Comparison of ENCODE assay signal across 10 mouse cellular contexts in the genomic region with DNA sequence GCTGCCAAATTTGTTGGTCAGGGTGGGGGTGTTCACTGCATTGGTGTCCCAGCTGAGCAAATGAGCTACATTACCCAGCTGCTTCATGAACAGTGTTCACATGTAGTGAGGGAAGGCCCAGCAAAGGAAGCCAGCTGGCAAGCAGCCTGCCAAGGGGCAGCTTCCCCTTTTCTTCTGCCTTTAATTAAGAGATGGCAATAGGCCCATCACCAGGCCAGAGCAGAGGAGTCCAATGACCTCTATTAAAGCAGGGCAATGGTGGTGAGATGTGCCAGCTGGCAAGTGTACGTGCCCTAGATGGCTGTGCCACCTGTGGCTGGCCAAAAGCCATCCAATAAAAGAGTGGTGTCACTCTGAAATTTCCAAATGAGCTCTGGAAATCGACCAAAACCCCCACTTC.
DNase-seq lines count a peak whose midpoint lies in the region; ATAC-seq and TF ChIP-seq lines count a peak whose summit lies in the region.
"Had no signal": no experiment of that assay in that cellular context is flagged by ENCODE, and none has a peak within 500 bp of the region (broad histone marks: within the 10 kb centered on the region; RNA-seq: fewer than 3 reads in every experiment).

No protein-coding gene starts in this region.

- no peak overlapping the region for H3K27ac ChIP-seq in midbrain, embryonic 13.5 days
- no peak overlapping the region for H3K27ac ChIP-seq in midbrain, embryonic 10.5 days (replicated peaks)
- H3K27ac ChIP-seq in thymus, adult 2 months (ENCODE audit: control insufficient read depth, insufficient read depth, low read length): no peak overlapping the region
- H3K27ac ChIP-seq in heart, embryonic 11.5 days (ENCODE audit: low read depth, low read length): no peak overlapping the region
- H3K27ac ChIP-seq: heart, embryonic 15.5 days; neural tube, embryonic 12.5 days had no signal

- ATAC-seq in midbrain, embryonic 13.5 days: peak; percentile 92
- peak; percentile 45 to 53; a peak in 3 of 4 replicates for ATAC-seq in hematopoietic stem cell, adult 5-6 weeks (replicated peaks in 1 of 2; ENCODE audit: insufficient read depth in 1 of 2, low FRiP score in 2 of 2, low TSS enrichment in 1 of 2, low read depth in 1 of 2, poor library complexity in 2 of 2, severe bottlenecking in 2 of 2)
- ATAC-seq in activated CD4-positive, CD25-positive, alpha-beta regulatory T cell, adult 4 months: no peak
- no peak for ATAC-seq in heart, embryonic 11.5 days (replicated peaks; ENCODE audit: insufficient number of reproducible peaks, low FRiP score, low TSS enrichment)

- H3K9ac ChIP-seq in midbrain, embryonic 13.5 days (replicated peaks): no peak overlapping the region
- no peak overlapping the region for H3K9ac ChIP-seq in heart, embryonic 11.5 days (ENCODE audit: low read depth, low read length)
- H3K9ac ChIP-seq: heart, embryonic 15.5 days; neural tube, embryonic 12.5 days had no signal

- TF ChIP-seq CTCF in thymus, adult 2 months (IDR thresholded peaks at IDR 0.05; ENCODE audit: borderline replicate concordance, control insufficient read depth, extremely low read depth, insufficient read depth, low read length, poor library complexity): no peak

- TF ChIP-seq POLR2A in thymus, adult 2 months (IDR thresholded peaks at IDR 0.05; ENCODE audit: control insufficient read depth, extremely low read depth, insufficient read depth, low read length, poor library complexity): no peak

- H3K4me2 ChIP-seq in midbrain, embryonic 13.5 days (replicated peaks): no peak overlapping the region
- H3K4me2 ChIP-seq in heart, embryonic 11.5 days: no peak overlapping the region
- H3K4me2 ChIP-seq: heart, embryonic 15.5 days; neural tube, embryonic 12.5 days had no signal

- 53% methylated on average over 2 of the region's 2 CpGs for WGBS in midbrain, embryonic 13.5 days
- 82% methylated on average over 2 of the region's 2 CpGs for WGBS in midbrain, embryonic 10.5 days
- 64% methylated on average over 2 of the region's 2 CpGs for WGBS in thymus, adult 2 months
- WGBS in heart, embryonic 11.5 days (ENCODE audit: insufficient replicate concordance): 58% methylated on average over 2 of the region's 2 CpGs

- H3K27me3 ChIP-seq in midbrain, embryonic 13.5 days: no peaks in the 10 kb centered on the region
- H3K27me3 ChIP-seq in midbrain, embryonic 10.5 days (ENCODE audit: low read depth, poor library complexity, severe bottlenecking): no peaks in the 10 kb centered on the region
- H3K27me3 ChIP-seq in thymus, adult 2 months (ENCODE audit: control insufficient read depth, insufficient read depth, low read length): no peaks in the 10 kb centered on the region
- H3K27me3 ChIP-seq in heart, embryonic 11.5 days (ENCODE audit: control insufficient read depth, insufficient read depth, low read length): no peaks in the 10 kb centered on the region
- H3K27me3 ChIP-seq: heart, embryonic 15.5 days; neural tube, embryonic 12.5 days had no signal

- no peak overlapping the region for H3K4me3 ChIP-seq in midbrain, embryonic 13.5 days (replicated peaks)
- H3K4me3 ChIP-seq in midbrain, embryonic 10.5 days: no peak overlapping the region
- no peak overlapping the region for H3K4me3 ChIP-seq in thymus, adult 2 months (ENCODE audit: control insufficient read depth, insufficient read depth, low read length)
- no peak overlapping the region for H3K4me3 ChIP-seq in heart, embryonic 11.5 days (ENCODE audit: low read depth, low read length)
- H3K4me3 ChIP-seq: heart, embryonic 15.5 days; neural tube, embryonic 12.5 days had no signal

- H3K36me3 ChIP-seq in midbrain, embryonic 13.5 days: no peaks in the 10 kb centered on the region
- no peaks in the 10 kb centered on the region for H3K36me3 ChIP-seq in midbrain, embryonic 10.5 days
- no peaks in the 10 kb centered on the region for H3K36me3 ChIP-seq in thymus, adult 2 months (ENCODE audit: control insufficient read depth, insufficient read depth, low read length)
- no peaks in the 10 kb centered on the region for H3K36me3 ChIP-seq in heart, embryonic 11.5 days (ENCODE audit: control insufficient read depth, insufficient read depth, low read length)
- H3K36me3 ChIP-seq: heart, embryonic 15.5 days; neural tube, embryonic 12.5 days had no signal

- intact Hi-C loops in left cerebral cortex, postnatal 14 days (cut with DNase I): no loop called here

- DNase-seq in midbrain, embryonic 10.5 days (ENCODE audit: low spot score): no peak
- peak; percentile 41 to 49 for DNase-seq in left cerebral cortex, postnatal 14 days (ENCODE audit: low spot score in 2 of 2)
- no peak for DNase-seq in thymus, adult 2 months
- DNase-seq: lung, adult 2 months had no signal

- no peaks in the 10 kb centered on the region for H3K9me3 ChIP-seq in midbrain, embryonic 13.5 days
- H3K9me3 ChIP-seq in midbrain, embryonic 10.5 days (replicated peaks): no peaks in the 10 kb centered on the region
- no peaks in the 10 kb centered on the region for H3K9me3 ChIP-seq in heart, embryonic 11.5 days (replicated peaks; ENCODE audit: control insufficient read depth, low read length)
- H3K9me3 ChIP-seq: heart, embryonic 15.5 days; neural tube, embryonic 12.5 days had no signal

- no peaks in the 10 kb centered on the region for H3K4me1 ChIP-seq in midbrain, embryonic 13.5 days (replicated peaks)
- no peaks in the 10 kb centered on the region for H3K4me1 ChIP-seq in midbrain, embryonic 10.5 days
- H3K4me1 ChIP-seq in thymus, adult 2 months (replicated peaks; ENCODE audit: control insufficient read depth, insufficient read depth, low read length): no peaks in the 10 kb centered on the region
- no peaks in the 10 kb centered on the region for H3K4me1 ChIP-seq in heart, embryonic 11.5 days (ENCODE audit: control insufficient read depth, insufficient read depth, low read length)
- H3K4me1 ChIP-seq: heart, embryonic 15.5 days; neural tube, embryonic 12.5 days had no signal

Comparison
In these comparisons a context has a peak if more than half of its experiments do, and no peak if none do; other contexts are left out.
1. ATAC-seq: peak in midbrain, embryonic 13.5 days (single experiment) and hematopoietic stem cell, adult 5-6 weeks (2 of 2); none in activated CD4-positive, CD25-positive, alpha-beta regulatory T cell, adult 4 months (single experiment) and heart, embryonic 11.5 days (single experiment).
2. DNase-seq: peak in left cerebral cortex, postnatal 14 days (2 of 2); none in midbrain, embryonic 10.5 days (single experiment) and thymus, adult 2 months (single experiment).